Mouse (Mus musculus): ENCODE measurements around the gene Cit.

DNA sequence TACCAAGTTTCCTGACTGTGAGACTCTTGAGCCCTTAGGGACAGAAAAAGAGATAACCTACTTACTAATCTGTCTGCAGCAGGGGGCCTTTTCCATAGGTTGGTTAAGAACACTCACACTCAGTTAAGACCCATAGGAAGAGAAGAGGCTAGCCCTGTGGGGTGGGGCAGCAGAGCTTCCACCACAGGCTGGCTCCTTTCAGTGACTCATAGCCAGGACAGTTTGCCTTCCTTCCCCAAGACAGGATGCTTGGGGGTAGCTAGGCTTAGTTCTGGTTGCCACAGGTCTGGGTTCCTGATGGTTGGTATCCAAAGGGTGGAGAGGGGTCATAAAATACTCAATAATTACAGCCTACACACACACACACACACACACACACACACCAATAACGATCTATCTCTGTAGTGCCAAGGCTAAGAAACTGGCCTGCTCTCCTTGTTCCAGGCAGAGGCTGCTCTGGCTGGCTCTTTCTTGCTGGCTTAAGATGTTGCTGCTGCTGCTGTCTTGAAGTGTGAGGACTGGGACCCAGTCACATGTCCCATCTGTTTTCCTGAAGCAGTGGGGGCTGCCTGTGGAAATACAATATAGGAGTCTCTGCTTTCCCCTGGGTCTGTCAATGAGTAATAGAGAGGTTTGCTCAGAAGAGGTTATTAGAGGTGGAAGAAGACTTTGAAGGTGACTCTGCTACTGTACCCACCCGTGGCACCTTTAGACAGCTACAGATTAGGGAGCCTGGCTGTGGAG lies 165.0 kb downstream of the Cit start:
- no peak for TF ChIP-seq POLR2A (IDR thresholded peaks at IDR 0.05; ENCODE audit: insufficient read length, low read depth)
- TF ChIP-seq USF1 (IDR thresholded peaks at IDR 0.05; ENCODE audit: low read depth): no peak
- TF ChIP-seq TCF12 (IDR thresholded peaks at IDR 0.05; ENCODE audit: insufficient read depth, poor library complexity, severe bottlenecking): no peak
- TF ChIP-seq CEBPB (IDR thresholded peaks at IDR 0.05; ENCODE audit: insufficient read depth, poor library complexity, severe bottlenecking): no peak

Data from myocyte (in vitro differentiated cells).